Mouse (Mus musculus): ENCODE measurements at regions not wholly inside any gene's neighbourhood (a gene's known extent, or its start where the extent isn't known, plus 50 kb on each side); places are given as distances from the start of the nearest gene placed in this dataset.
"Not testable (repeated sequence)": the region's sequence is repeated elsewhere in the genome, so short reads cannot be mapped to it uniquely, and the experiment has no call there.

DNA sequence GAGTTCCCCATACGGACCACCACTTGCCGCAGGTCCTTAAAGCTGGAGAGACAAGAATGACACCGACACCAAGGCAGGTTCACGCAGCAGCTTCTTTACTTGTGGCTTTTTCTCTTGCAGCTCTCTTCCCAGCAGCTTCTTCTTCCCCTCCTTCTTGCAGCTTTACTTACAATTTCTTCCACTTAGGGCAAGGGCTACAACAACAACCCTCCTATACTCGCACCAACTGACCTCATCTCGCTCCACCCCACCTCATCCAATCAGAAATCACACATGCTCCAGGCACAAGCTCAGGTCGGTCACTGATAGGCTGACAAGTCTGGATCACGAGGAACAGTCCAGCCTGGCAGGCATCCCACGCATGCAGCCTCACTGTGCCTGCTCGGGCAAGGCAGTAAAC lies 1402.4 kb upstream of the 1700008P02Rik start:
- intact Hi-C loops (cut with DNase I): no loop called here
- H3K27ac ChIP-seq: no peak overlapping the region
- TF ChIP-seq CTCF (IDR thresholded peaks at IDR 0.05): no peak
- H3K4me3 ChIP-seq: no peak overlapping the region
- no peak for DNase-seq (ENCODE audit: extremely low spot score in 1 of 2, low spot score in 2 of 2)

DNA sequence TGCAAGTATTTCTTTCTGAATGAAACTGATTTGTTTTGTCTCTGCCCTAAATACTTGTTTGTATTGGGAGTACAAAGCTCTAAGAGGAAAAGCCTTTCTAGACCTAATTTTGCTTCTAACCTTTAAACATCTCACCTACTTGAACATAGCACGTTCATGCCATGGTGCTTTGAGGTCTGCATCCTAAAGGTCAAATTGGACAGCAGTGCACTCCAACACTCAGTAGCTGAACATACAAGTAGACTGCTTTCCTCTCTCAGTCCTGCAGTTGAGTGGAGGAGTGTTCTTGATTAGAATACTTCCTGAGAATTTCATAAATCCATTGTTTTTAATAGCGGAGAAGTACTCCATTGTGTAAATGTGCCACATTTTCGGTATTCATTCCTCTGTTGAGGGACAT lies 1397.2 kb upstream of the 1700008P02Rik start:
- TF ChIP-seq CTCF (IDR thresholded peaks at IDR 0.05): no peak
- intact Hi-C loops (cut with DNase I): no loop called here
- no peak for DNase-seq (ENCODE audit: extremely low spot score in 1 of 2, low spot score in 2 of 2)
- Histone ChIP-seq H3K4me3 (no peak overlapping the region), H3K27ac (no peak overlapping the region)

DNA sequence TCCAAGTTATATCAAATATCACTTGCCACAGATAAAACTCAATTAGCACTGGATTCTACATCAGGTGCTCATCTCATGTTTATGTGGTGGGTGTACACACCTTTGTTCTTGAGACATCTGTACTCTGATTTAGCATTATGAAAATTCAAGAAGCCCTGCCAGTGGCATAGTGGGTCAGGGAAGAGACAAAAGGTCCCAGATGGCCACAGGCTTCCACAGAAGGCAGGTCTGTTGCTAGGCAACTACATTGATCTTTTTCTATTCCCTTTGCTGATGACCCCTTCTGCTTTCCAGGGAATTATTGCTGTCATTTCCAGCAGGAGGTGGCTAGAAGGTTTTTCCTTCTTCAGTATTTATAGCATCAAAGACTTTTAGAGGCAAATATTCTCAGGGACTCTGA lies 1396.7 kb upstream of the 1700008P02Rik start:
- H3K4me3 ChIP-seq: no peak overlapping the region
- no peak for TF ChIP-seq CTCF (IDR thresholded peaks at IDR 0.05)
- intact Hi-C loops (cut with DNase I): no loop called here
- H3K27ac ChIP-seq: no peak overlapping the region
- no peak for DNase-seq (ENCODE audit: extremely low spot score in 1 of 2, low spot score in 2 of 2)

DNA sequence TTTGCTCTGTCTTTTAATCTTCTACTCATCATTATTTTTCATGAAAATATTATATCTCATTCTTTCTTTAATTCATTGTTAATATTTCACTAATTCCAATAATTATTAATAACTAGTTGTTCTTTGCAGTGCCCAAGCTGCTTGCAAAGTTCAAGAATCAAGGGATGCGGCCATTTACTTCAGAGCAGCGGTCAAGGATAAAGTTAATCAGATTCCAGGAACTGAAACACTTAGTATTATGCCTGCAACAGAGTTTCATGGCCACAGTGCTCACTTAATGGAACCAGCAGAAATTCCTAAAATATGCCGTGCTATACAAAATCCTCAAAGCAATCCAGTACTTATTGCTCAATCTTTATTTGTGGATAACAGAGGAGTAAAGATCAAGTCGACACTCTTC lies 1389.7 kb upstream of the 1700008P02Rik start:
- no peak for TF ChIP-seq CTCF (IDR thresholded peaks at IDR 0.05)
- Histone ChIP-seq H3K4me3 (no peak overlapping the region), H3K27ac (no peak overlapping the region)
- intact Hi-C loops (cut with DNase I): no loop called here
- DNase-seq (ENCODE audit: extremely low spot score in 1 of 2, low spot score in 2 of 2): no peak

DNA sequence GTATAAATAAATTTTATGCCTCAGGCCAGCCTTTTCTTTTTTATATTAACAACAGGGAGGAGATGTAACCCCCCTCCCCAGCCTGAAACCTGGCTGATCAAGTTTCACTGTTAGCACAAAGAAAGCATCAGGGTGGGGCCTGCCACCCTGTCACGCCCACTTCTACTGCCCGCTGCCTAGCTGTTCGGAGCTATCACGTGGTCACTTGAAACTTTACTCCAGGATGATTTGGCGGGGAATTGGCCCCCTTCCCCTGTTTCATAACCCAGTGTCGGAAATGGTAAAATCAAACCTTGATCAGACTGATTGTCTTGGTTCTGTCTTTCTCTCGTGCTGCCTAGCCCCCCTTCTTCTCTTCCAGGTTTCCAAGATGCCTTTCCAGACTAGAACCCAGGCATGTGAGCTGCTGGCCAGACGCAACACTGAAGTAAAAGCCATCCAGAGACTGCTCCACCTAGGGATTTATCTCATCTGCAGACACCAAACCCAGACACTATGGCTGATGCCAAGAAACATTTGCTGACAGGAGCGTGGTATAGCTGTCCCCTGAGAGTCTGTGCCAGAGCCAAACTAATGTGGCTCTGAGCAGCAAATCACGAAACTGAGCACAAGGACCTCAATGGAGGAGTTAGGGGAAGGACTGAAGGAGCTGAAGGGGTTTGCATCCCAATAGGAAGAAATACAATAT lies 1386.6 kb upstream of the 1700008P02Rik start:
- Histone ChIP-seq H3K27ac (no peak overlapping the region), H3K4me3 (no peak overlapping the region)
- intact Hi-C loops (cut with DNase I): no loop called here
- DNase-seq (ENCODE audit: extremely low spot score in 1 of 2, low spot score in 2 of 2): no peak
- no peak for TF ChIP-seq CTCF (IDR thresholded peaks at IDR 0.05)

DNA sequence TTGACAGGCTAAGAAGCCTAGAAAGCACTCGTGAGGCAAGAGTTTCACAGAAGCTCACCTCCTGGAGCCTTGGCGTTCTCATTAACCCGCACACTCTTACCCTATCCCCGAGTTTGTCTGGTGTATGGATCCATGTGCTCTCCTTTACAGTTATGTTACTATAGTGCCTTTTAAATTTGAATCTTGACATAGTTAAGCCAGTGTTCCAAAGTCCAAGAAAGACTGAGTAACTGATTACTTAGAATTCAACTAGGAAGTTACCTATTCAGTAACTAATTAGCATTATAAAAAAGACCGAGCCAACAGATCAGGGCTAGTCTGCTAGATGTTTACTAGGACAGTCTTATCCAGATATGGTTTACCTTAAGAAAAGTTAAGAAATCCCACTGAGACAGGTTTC lies 1386.0 kb upstream of the 1700008P02Rik start:
- intact Hi-C loops (cut with DNase I): no loop called here
- no peak for TF ChIP-seq CTCF (IDR thresholded peaks at IDR 0.05)
- no peak for DNase-seq (ENCODE audit: extremely low spot score in 1 of 2, low spot score in 2 of 2)
- Histone ChIP-seq H3K4me3 (no peak overlapping the region), H3K27ac (no peak overlapping the region)

DNA sequence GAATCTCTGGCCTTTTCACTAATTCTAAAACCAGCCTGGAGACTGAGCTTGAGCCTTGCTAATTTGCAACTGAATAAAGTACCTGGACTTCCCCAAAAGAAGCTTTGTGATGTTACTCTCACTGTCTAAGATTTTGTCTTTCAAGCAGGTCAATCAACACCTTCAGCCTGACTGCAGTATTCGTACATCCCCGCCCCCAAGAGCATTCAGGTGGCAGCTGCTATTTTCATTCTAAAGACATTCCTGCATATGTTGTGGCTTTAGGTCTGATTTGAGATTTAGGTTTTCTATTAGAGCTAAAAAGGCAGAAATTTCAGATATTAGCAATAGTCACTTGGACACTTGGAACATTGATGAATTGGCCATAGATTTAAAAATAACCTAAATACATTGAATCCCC lies 1385.4 kb upstream of the 1700008P02Rik start:
- H3K4me3 ChIP-seq; DNase-seq (ENCODE audit: extremely low spot score in 1 of 2, low spot score in 2 of 2); H3K27ac ChIP-seq; intact Hi-C loops (cut with DNase I): not testable (repeated sequence)

DNA sequence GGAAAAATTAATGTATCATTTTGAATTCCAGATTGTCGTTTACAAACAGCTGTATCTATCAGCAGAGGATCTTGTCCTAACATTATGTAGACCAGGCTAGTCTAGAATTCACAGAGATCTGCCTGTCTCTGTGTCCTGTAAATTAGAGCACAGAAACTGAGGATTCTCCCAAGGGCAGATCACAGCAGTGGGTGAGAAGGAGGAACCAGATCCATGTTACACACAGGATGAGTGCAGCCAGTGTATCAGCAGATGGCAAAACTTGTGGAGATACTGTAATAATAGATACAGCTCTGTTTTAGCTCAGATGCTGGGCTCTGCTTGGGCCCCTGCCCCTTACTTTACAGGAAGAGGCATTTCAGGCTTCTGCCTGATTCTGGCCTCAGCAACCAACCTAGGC lies 1384.0 kb upstream of the 1700008P02Rik start:
- no peak for TF ChIP-seq CTCF (IDR thresholded peaks at IDR 0.05)
- no peak overlapping the region for H3K4me3 ChIP-seq
- intact Hi-C loops (cut with DNase I): no loop called here
- no peak overlapping the region for H3K27ac ChIP-seq
- no peak for DNase-seq (ENCODE audit: extremely low spot score in 1 of 2, low spot score in 2 of 2)

DNA sequence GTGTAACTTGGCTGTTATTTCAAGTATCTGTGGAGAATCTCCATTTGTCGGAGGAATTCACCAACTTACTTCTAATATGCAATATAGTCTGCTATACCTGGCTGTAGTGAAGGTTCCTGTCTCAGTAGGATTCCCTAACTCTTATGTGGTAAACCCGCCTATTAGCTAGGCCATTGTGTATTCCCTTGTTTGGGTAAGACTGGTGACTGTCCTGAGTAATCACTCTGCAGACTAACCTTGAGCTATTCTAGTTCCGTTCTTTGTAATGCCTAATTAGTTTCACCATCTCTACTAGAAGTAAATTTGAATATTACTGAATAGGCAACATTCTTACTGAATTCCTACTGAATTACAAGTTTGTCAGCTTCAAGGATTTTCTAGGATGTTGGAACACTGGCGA lies 1380.8 kb upstream of the 1700008P02Rik start:
- no peak overlapping the region for H3K4me3 ChIP-seq
- no peak overlapping the region for H3K27ac ChIP-seq
- intact Hi-C loops (cut with DNase I): no loop called here
- TF ChIP-seq CTCF (IDR thresholded peaks at IDR 0.05): no peak
- DNase-seq (ENCODE audit: extremely low spot score in 1 of 2, low spot score in 2 of 2): no peak

DNA sequence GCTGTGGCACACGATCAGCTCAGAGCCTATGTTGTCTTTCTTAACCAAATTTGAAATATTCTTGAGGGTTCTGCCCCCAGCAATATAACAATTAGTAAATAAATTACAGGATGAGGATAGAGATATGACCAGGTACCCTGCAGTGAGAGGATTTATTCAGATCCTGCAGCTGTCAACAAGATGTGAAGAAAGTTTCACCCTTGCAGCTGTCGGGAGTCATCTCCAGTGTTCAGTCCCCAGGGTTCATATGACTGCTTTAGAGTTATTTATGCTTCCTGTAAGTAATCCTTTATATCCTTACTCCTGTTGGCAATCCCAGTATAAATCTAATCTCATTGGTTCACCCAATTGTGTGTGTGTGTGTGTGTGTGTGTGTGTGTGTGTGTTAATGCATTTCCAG lies 1372.1 kb upstream of the 1700008P02Rik start:
- Histone ChIP-seq H3K4me3 (no peak overlapping the region), H3K27ac (no peak overlapping the region)
- TF ChIP-seq CTCF (IDR thresholded peaks at IDR 0.05): no peak
- intact Hi-C loops (cut with DNase I): no loop called here
- DNase-seq (ENCODE audit: extremely low spot score in 1 of 2, low spot score in 2 of 2): no peak

DNA sequence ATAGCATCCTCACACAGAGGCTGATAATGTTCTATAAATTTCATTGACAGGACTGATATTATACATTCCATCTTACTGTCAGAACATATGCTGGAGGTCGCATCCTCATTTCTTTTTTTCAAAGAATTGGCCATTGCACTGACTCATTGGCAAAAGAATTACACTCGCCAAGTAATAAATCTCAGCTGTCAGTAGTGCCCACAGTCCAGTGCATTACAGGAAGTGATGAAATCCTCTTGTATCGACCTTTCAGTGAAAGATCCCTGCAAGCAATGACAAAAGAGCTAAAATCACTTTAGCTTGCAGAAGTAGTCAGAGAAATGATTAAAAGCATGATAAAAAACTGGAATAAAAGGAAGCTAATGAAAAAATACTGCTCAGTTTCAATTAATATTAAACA lies 1353.0 kb upstream of the 1700008P02Rik start:
- no peak for DNase-seq (ENCODE audit: extremely low spot score in 1 of 2, low spot score in 2 of 2)
- intact Hi-C loops (cut with DNase I): no loop called here
- TF ChIP-seq CTCF (IDR thresholded peaks at IDR 0.05): no peak
- H3K27ac ChIP-seq: no peak overlapping the region
- H3K4me3 ChIP-seq: no peak overlapping the region

DNA sequence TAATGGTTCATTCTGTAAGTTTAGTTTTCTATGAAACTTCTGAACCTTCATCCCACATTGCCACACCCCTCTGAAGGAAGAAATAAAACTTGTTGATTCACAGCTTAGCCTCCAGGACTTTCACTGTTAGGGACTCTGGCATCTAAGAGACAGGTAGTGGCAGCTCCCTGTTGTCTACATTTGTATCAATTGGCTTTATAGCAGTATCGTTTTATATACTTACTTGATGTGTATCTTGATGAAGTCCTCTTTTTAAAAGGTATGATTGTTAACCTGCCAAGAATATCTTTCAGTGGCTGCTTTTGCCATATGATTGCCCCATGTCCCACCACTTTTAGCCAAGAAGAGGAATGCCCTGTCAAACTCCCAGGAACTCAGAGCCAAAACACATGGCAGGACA lies 1333.7 kb upstream of the 1700008P02Rik start:
- TF ChIP-seq CTCF (IDR thresholded peaks at IDR 0.05): no peak
- DNase-seq (ENCODE audit: extremely low spot score in 1 of 2, low spot score in 2 of 2): no peak
- intact Hi-C loops (cut with DNase I): no loop called here
- Histone ChIP-seq H3K4me3 (no peak overlapping the region), H3K27ac (no peak overlapping the region)

DNA sequence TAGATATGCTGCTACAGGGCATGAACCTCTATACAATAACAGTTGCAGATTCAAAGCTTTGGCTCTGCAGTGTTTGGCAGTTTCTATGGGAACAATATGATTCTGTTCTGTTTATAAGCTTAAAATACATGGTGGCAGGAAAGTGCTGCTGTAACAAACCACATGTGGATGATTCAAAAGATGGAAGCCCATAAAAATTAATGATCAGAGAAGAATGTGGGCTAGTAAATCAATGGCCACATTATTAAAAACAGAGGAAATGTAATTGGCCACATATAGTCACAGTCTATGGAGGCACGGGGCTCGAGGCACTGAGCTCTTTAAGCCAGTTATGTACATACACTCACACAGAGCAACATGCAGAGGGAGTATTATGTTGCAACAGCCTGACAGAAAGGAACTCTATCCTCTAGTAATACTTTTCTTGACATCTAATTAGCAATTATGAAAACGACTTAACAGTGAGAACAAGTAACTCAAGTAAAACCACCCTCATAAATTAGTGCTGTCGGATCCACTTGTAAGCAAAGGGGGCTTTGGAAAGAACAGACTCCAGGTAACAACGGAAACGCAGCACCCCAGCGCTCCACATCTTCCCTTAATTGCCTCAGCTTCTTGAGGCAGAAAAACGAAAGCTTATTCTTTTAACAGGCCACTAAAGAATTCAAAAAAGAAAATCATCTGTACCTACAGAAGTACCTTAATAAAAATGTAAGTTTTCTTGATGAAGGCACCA lies 1323.6 kb upstream of the 1700008P02Rik start:
- Histone ChIP-seq H3K4me3 (no peak overlapping the region), H3K27ac (no peak overlapping the region)
- intact Hi-C loops (cut with DNase I): no loop called here
- TF ChIP-seq CTCF (IDR thresholded peaks at IDR 0.05): no peak
- no peak for DNase-seq (ENCODE audit: extremely low spot score in 1 of 2, low spot score in 2 of 2)
